7 mouse cellular contexts compared by ENCODE assay signal in genomic region chr11:106997976-106998375, GRCm38 (mm10). TPM values are rescaled to one million over a fixed set of nuclear protein-coding genes. Genes with fewer than 3 reads are reported as not detected.
DNase-seq lines count a peak whose midpoint lies in the region; ATAC-seq and TF ChIP-seq lines count a peak whose summit lies in the region.

No protein-coding gene starts in this region.

- no peaks in the 10 kb centered on the region for H3K27me3 ChIP-seq in spleen, adult 2 months (ENCODE audit: control insufficient read depth, insufficient read depth, low read length)
- no peaks in the 10 kb centered on the region for H3K27me3 ChIP-seq in forebrain, embryonic 12.5 days
- no peaks in the 10 kb centered on the region for H3K27me3 ChIP-seq in limb, embryonic 15.5 days
- no peaks in the 10 kb centered on the region for H3K27me3 ChIP-seq in stomach, embryonic 16.5 days (ENCODE audit: control insufficient read depth, insufficient read depth, low read length)

- peaks cover 9% of the 10 kb centered on the region; the same call in 1 of the 2 replicates for H3K4me1 ChIP-seq in spleen, adult 2 months (ENCODE audit: control insufficient read depth, insufficient read depth, insufficient read length)
- peaks cover 34% of the 10 kb centered on the region for H3K4me1 ChIP-seq in forebrain, embryonic 12.5 days
- peaks cover 2% of the 10 kb centered on the region; the same call in 1 of the 2 replicates for H3K4me1 ChIP-seq in limb, embryonic 15.5 days
- H3K4me1 ChIP-seq in stomach, embryonic 16.5 days (ENCODE audit: control insufficient read depth, insufficient read depth, low read length), result peaks cover 26% of the 10 kb centered on the region

- peak overlapping the region; percentile 60 for H3K4me2 ChIP-seq in forebrain, embryonic 12.5 days
- peak overlapping the region; percentile 74 for H3K4me2 ChIP-seq in limb, embryonic 15.5 days
- H3K4me2 ChIP-seq in stomach, embryonic 16.5 days (ENCODE audit: low read depth, low read length), result peak overlapping the region; percentile 46

- TF ChIP-seq CTCF in spleen, adult 2 months (IDR thresholded peaks at IDR 0.05; ENCODE audit: extremely low read depth, insufficient read depth, insufficient read length, insufficient replicate concordance), result no peak

- H3K27ac ChIP-seq in spleen, adult 2 months (ENCODE audit: insufficient read depth, low read length), result no peak overlapping the region
- peak overlapping the region; percentile 93; the same call in 1 of the 2 replicates for H3K27ac ChIP-seq in forebrain, embryonic 12.5 days
- no peak overlapping the region for H3K27ac ChIP-seq in limb, embryonic 15.5 days
- H3K27ac ChIP-seq in stomach, embryonic 16.5 days (ENCODE audit: low read length), result no peak overlapping the region

- no peak for DNase-seq in spleen, adult 2 months (ENCODE audit: low read depth in 1 of 2, low spot score in 2 of 2)
- DNase-seq in spleen, adult 18-20 months, result no peak
- no peak for DNase-seq in ovary, postnatal 36 days (ENCODE audit: low spot score)
- no peak for DNase-seq in embryo, embryonic 11 days

- no peak for TF ChIP-seq POLR2A in spleen, adult 2 months (IDR thresholded peaks at IDR 0.05; ENCODE audit: low read depth, low read length)

- H3K4me3 ChIP-seq in spleen, adult 2 months (ENCODE audit: extremely low read depth, insufficient read depth, insufficient read length), result peak overlapping the region; percentile 86
- H3K4me3 ChIP-seq in forebrain, embryonic 12.5 days (replicated peaks), result peak overlapping the region; percentile 99
- peak overlapping the region; percentile 96 for H3K4me3 ChIP-seq in limb, embryonic 15.5 days
- H3K4me3 ChIP-seq in stomach, embryonic 16.5 days (replicated peaks; ENCODE audit: low read length), result peak overlapping the region; percentile 97

- no peaks in the 10 kb centered on the region for H3K9me3 ChIP-seq in forebrain, embryonic 12.5 days
- H3K9me3 ChIP-seq in limb, embryonic 15.5 days, result no peaks in the 10 kb centered on the region
- no peaks in the 10 kb centered on the region for H3K9me3 ChIP-seq in stomach, embryonic 16.5 days (replicated peaks; ENCODE audit: control insufficient read depth, low read length)

- peaks cover 19% of the 10 kb centered on the region for H3K36me3 ChIP-seq in spleen, adult 2 months (ENCODE audit: control insufficient read depth, insufficient read depth, low read length)
- peaks cover 41% of the 10 kb centered on the region for H3K36me3 ChIP-seq in forebrain, embryonic 12.5 days (replicated peaks)
- peaks cover 29% of the 10 kb centered on the region for H3K36me3 ChIP-seq in limb, embryonic 15.5 days
- peaks cover 25% of the 10 kb centered on the region for H3K36me3 ChIP-seq in stomach, embryonic 16.5 days (ENCODE audit: control insufficient read depth, insufficient read depth, low read length)

- 29% methylated on average over 5 of the region's 5 CpGs for WGBS in spleen, adult 2 months
- WGBS in forebrain, embryonic 12.5 days, result 10% methylated on average over 5 of the region's 5 CpGs
- WGBS in limb, embryonic 15.5 days, result 20% methylated on average over 5 of the region's 5 CpGs
- WGBS in stomach, embryonic 16.5 days, result 20% methylated on average over 5 of the region's 5 CpGs

- ATAC-seq in forebrain, embryonic 12.5 days (ENCODE audit: low FRiP score), result no peak
- no peak for ATAC-seq in limb, embryonic 15.5 days (ENCODE audit: insufficient number of reproducible peaks, low FRiP score, low TSS enrichment, low read depth)
- ATAC-seq in stomach, embryonic 16.5 days (ENCODE audit: insufficient read depth, low FRiP score), result no peak

- peak overlapping the region; percentile 97 for H3K9ac ChIP-seq in forebrain, embryonic 12.5 days
- H3K9ac ChIP-seq in limb, embryonic 15.5 days, result peak overlapping the region; percentile 65; the same call in 1 of the 2 replicates
- H3K9ac ChIP-seq in stomach, embryonic 16.5 days (ENCODE audit: low read length), result peak overlapping the region; percentile 94

RNA-seq across cellular contexts. Expression of gene Kpna2, which starts 1.4 kb away (rescaled TPM):
- 16.0 and 16.1 TPM in 2 replicates for polyA plus RNA-seq in spleen, adult 2 months (2012; rRNA removed)
- 567 and 599 TPM in 2 replicates for polyA plus RNA-seq in forebrain, embryonic 12.5 days (2016; fragmentation: Nextera tagmentation; extraction: Ambion mirVana)
- polyA plus RNA-seq in limb, embryonic 15.5 days (2015; fragmentation: Nextera tagmentation; extraction: Ambion mirVana), result 277 and 281 TPM in 2 replicates
- polyA plus RNA-seq in stomach, embryonic 16.5 days (2015; fragmentation: Nextera tagmentation; extraction: Ambion mirVana), result 297 and 327 TPM in 2 replicates

RNA-seq across cellular contexts. Expression of gene 1810010H24Rik, which starts 27.5 kb away (rescaled TPM):
- 0.91 and 1.8 TPM in 2 replicates for polyA plus RNA-seq in spleen, adult 2 months (2012; rRNA removed)
- 2.4 and 3.1 TPM in 2 replicates for polyA plus RNA-seq in forebrain, embryonic 12.5 days (2016; fragmentation: Nextera tagmentation; extraction: Ambion mirVana)
- 1.9 and 2.1 TPM in 2 replicates for polyA plus RNA-seq in limb, embryonic 15.5 days (2015; fragmentation: Nextera tagmentation; extraction: Ambion mirVana)
- polyA plus RNA-seq in stomach, embryonic 16.5 days (2015; fragmentation: Nextera tagmentation; extraction: Ambion mirVana), result 2.0 TPM in 2 replicates

Comparison
In these comparisons a context has a peak if more than half of its experiments do, and no peak if none do; other contexts are left out.
1. RNA of gene Kpna2, which starts 1.4 kb away (polyA plus RNA-seq): 567 to 599 TPM in forebrain, embryonic 12.5 days, 297 to 327 TPM in stomach, embryonic 16.5 days and 277 to 281 TPM in limb, embryonic 15.5 days; 16.0 to 16.1 TPM in spleen, adult 2 months; every median in the first group is over 10 times any median in the second.
2. Peak in every context shown above with its lines, with median percentiles within 50 percentile points of each other: H3K4me3 ChIP-seq, H3K4me2 ChIP-seq and H3K9ac ChIP-seq.